Mouse (Mus musculus): ENCODE results near the gene Mgarp. TPM values are rescaled to one million over a fixed set of nuclear protein-coding genes. Genes with fewer than 3 reads are reported as not detected.
A peak's percentile ranks its signal among the peaks of the same experiment; 100 is the strongest.

Mgarp gene
- polyA plus RNA-seq, 1 experiment from 2014 or later = 0.39 TPM

DNA sequence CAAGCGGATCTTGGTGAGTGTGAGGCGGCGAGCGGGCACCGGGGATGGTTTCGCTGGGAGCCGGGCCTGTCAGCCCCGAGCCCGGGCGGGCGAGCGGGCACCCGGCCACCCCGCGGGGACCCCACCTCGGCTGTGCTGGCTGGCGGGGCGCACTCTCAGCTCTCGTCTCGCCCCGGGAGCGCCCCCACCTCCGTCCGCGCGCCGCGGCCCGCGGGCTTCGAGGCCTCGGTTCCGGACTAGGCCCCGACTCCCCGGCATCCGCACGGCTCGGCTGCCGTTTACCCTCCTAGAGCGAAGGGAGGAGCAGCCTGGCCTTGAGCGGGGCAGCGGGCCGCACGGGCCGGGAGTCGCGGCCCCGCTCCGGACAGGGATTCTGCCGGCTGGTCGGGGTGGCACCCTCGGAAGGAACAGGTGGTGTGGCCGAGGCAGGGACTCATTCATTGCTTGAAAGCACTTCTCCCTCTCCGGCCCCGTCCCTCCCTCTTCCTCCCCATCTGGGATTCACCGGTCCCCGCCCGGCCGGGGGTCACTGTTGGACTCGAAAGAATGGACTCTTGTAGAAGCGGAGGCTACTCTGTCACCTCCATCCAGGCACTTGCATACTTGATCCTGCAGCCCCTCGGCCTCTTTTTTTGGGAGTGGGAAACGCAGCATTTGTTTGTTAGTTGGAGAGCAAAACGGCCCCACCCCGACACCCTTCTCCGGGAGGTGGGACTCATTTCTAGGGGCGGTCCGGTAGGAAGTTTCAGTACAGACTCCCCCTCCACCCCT lies 20.0 kb upstream of the Mgarp start:
- H3K4me3 ChIP-seq (ENCODE audit: low read depth, low read length) = peak overlapping the region; percentile 97
- no peaks in the 10 kb centered on the region for H3K27me3 ChIP-seq (ENCODE audit: control insufficient read depth, insufficient read depth, low read depth, low read length)
- 0% methylated on average over 49 of the region's 68 CpGs for WGBS
- peak overlapping the region; percentile 92 for H3K27ac ChIP-seq (ENCODE audit: low read length)
- peak overlapping the region; percentile 77 for H3K4me2 ChIP-seq (ENCODE audit: low read length)
- peaks cover 26% of the 10 kb centered on the region for H3K4me1 ChIP-seq (ENCODE audit: control insufficient read depth, insufficient read depth, low read length)
- H3K9me3 ChIP-seq (replicated peaks; ENCODE audit: control insufficient read depth, low read length, poor library complexity, severe bottlenecking) = no peaks in the 10 kb centered on the region
- no peaks in the 10 kb centered on the region for H3K36me3 ChIP-seq (ENCODE audit: control insufficient read depth, insufficient read depth, low read length)
- ATAC-seq = peak; percentile 69
- H3K9ac ChIP-seq (ENCODE audit: low read depth, low read length) = peak overlapping the region; percentile 96

DNA sequence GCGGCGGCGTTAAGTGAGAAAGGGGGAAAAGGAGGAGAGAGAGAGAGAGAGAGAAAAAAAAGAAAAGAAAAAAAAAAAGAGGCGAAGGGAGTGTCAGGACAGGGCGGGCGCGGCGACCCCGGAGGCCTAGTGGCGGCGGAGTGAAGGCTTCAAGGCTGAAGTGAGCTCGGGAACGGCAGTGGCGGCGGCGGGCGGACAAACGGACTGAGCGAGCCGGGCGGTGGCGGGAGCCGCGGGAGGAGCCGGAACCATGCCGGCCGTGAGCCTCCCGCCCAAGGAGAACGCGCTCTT lies 19.5 kb upstream of the Mgarp start:
- no peaks in the 10 kb centered on the region for H3K27me3 ChIP-seq (ENCODE audit: control insufficient read depth, insufficient read depth, low read depth, low read length)
- H3K27ac ChIP-seq (ENCODE audit: low read length) = peak overlapping the region; percentile 92
- H3K9ac ChIP-seq (ENCODE audit: low read depth, low read length) = peak overlapping the region; percentile 96
- under 1% methylated on average over 30 of the region's 30 CpGs for WGBS
- H3K9me3 ChIP-seq (replicated peaks; ENCODE audit: control insufficient read depth, low read length, poor library complexity, severe bottlenecking) = no peaks in the 10 kb centered on the region
- peak; percentile 70 for ATAC-seq
- peak overlapping the region; percentile 77 for H3K4me2 ChIP-seq (ENCODE audit: low read length)
- peak overlapping the region; percentile 97 for H3K4me3 ChIP-seq (ENCODE audit: low read depth, low read length)
- peaks cover 26% of the 10 kb centered on the region for H3K4me1 ChIP-seq (ENCODE audit: control insufficient read depth, insufficient read depth, low read length)
- H3K36me3 ChIP-seq (ENCODE audit: control insufficient read depth, insufficient read depth, low read length) = no peaks in the 10 kb centered on the region

DNA sequence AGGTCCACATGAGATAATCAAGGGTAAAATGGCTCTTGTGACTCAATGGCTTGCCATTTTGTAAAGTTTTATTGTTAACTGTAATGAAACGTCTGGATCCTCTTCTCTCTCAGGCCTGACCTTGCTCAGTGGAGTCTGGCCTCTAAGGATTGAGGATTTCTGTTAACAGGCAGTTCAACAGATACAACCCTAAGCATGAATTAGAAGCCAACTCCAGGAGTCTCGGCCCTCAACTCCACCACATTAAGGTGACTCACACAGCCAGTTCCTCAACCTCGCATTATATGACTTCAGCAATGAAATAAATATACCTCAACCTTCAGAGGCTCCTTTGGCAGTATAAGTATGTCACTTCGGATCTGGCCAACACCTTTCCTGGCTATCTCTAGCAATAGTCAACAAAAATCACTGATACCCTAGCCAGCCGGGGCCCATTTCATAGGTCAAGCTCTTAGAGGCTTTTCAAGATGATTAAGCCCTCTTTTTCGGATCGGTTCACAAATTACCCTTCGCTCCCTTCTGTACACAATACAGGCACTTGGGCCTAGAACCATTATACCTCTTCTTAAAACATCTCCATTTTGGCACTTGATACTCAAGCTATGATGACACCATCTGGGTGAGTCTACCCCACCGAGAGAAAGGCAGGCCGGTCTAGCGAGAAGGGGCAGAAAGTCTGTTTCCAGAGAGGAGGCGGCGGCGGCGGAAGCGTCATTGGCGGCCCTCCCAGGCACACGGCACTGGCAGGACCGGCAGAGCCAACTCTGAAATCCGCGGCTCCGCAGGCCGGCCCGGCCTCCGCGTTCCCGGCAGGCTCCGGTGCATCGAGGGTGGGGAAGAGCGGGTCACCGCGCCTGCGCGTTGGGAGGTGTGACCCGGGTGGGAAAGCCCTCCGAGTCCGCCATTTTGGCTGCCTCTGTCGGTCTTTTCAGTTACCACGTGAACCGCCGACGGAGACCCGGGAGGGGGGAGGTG lies 18.8 kb upstream of the Mgarp start, which contains the start of gene Naa15:
Naa15 (plus strand) TSS at position 51 of the 975 bp plus-strand sequence.
- H3K4me2 ChIP-seq (ENCODE audit: low read length) = peak within 1 kb of the TSS; percentile 90
- H3K27me3 ChIP-seq (ENCODE audit: control insufficient read depth, insufficient read depth, low read depth, low read length) = no peaks in the 10 kb centered on the region
- H3K9me3 ChIP-seq (replicated peaks; ENCODE audit: control insufficient read depth, low read length, poor library complexity, severe bottlenecking) = no peaks in the 10 kb centered on the region
- WGBS = 5% methylated on average over 43 of the region's 43 CpGs
- H3K36me3 ChIP-seq (ENCODE audit: control insufficient read depth, insufficient read depth, low read length) = no peaks in the 10 kb centered on the region
- peak within 1 kb of the TSS; percentile 92 for H3K27ac ChIP-seq (ENCODE audit: low read length)
- H3K9ac ChIP-seq (ENCODE audit: low read depth, low read length) = peak within 1 kb of the TSS; percentile 96
- peak; percentile 93 for ATAC-seq
- peak within 1 kb of the TSS; percentile 97 for H3K4me3 ChIP-seq (ENCODE audit: low read depth, low read length)
- H3K4me1 ChIP-seq (ENCODE audit: control insufficient read depth, insufficient read depth, low read length) = peaks cover 26% of the 10 kb centered on the region

DNA sequence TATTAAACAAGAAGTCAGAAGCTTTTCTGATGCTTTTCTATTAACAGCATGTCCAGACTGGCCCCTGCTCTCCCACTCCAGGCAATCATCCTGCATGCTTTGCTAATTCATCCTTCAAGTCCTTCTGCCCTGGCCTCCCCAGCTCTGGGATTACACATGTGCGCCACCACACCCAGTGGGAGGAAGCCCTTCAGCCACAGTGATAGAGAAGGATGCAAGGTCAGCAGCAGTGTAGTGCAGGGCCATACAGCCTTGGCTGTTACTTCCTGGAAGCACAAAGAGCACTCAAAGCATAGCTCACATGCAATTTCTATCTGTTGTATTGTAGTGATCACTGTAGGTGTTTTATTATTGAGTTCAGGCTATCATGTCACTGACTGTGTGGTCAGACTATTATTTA lies 16.7 kb upstream of the Mgarp start:
- H3K9me3 ChIP-seq (replicated peaks; ENCODE audit: control insufficient read depth, low read length, poor library complexity, severe bottlenecking) = no peaks in the 10 kb centered on the region
- no peak overlapping the region for H3K9ac ChIP-seq (ENCODE audit: low read depth, low read length)
- 92% methylated on average over 1 of the region's 1 CpGs for WGBS
- no peak overlapping the region for H3K27ac ChIP-seq (ENCODE audit: low read length)
- H3K36me3 ChIP-seq (ENCODE audit: control insufficient read depth, insufficient read depth, low read length) = no peaks in the 10 kb centered on the region
- H3K4me1 ChIP-seq (ENCODE audit: control insufficient read depth, insufficient read depth, low read length) = peaks cover 18% of the 10 kb centered on the region
- no peak for ATAC-seq
- no peak overlapping the region for H3K4me3 ChIP-seq (ENCODE audit: low read depth, low read length)
- no peaks in the 10 kb centered on the region for H3K27me3 ChIP-seq (ENCODE audit: control insufficient read depth, insufficient read depth, low read depth, low read length)
- H3K4me2 ChIP-seq (ENCODE audit: low read length) = no peak overlapping the region

DNA sequence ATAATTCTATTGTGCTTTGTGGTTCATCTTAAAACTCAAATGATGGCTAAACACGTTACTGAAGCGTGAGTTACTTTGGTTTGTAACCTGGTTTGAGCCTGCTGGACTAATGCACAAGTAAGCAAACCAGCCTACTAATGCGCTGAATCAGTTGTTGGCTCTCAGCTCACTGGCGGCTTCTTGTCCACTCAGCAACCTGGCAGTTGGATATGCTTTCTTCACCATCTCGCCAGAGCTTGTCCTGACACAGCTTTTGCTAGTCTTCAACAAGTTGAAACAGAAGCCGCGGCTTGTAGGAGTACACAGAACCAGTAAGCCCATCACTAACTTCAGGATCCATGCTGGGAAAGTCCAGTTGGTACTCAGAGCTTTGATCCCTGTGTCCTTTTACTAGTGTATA lies 15.9 kb upstream of the Mgarp start:
- no peak overlapping the region for H3K9ac ChIP-seq (ENCODE audit: low read depth, low read length)
- no peak for ATAC-seq
- no peak overlapping the region for H3K27ac ChIP-seq (ENCODE audit: low read length)
- no peaks in the 10 kb centered on the region for H3K36me3 ChIP-seq (ENCODE audit: control insufficient read depth, insufficient read depth, low read length)
- WGBS = 94% methylated on average over 7 of the region's 7 CpGs
- no peak overlapping the region for H3K4me2 ChIP-seq (ENCODE audit: low read length)
- no peaks in the 10 kb centered on the region for H3K9me3 ChIP-seq (replicated peaks; ENCODE audit: control insufficient read depth, low read length, poor library complexity, severe bottlenecking)
- H3K4me1 ChIP-seq (ENCODE audit: control insufficient read depth, insufficient read depth, low read length) = peaks cover 19% of the 10 kb centered on the region
- no peak overlapping the region for H3K4me3 ChIP-seq (ENCODE audit: low read depth, low read length)
- no peaks in the 10 kb centered on the region for H3K27me3 ChIP-seq (ENCODE audit: control insufficient read depth, insufficient read depth, low read depth, low read length)

DNA sequence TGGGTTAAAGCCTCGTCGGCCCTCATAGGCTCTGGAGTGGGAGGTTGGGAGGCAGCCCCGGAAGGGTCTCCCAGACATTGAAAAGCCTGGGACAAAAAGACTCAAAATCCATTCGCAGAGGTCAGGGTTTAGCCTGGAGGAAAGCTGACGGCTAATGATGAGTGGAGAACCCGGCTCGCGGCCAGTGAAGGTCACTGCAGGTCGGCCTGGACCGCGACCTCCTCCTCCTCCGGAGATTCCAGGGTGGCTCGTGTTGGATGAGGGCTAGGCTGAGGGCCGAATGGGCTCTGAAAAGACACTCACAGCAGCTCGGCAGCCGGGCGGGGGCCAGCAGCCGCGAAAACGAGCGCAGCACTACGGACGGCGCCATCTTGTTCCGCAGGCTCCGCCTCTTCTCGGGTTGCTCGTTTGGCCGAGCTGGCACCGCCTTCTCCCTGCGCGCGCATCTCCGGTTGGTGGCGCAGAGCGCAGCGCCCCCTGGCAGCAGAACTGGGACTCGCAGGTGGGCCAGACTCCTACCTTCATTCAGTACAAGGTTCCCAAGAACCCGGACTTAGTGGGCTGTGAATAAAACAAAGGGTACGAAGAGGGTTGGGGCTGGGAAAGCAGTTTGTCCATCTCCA lies 12.1 kb upstream of the Mgarp start, which contains the start of gene Ndufc1:
Ndufc1 (minus strand) TSS at position 428 of the 623 bp plus-strand sequence.
- peak; percentile 91 for ATAC-seq
- WGBS = 0% methylated on average over 37 of the region's 40 CpGs
- H3K27ac ChIP-seq (ENCODE audit: low read length) = peak within 1 kb of the TSS; percentile 96

DNA sequence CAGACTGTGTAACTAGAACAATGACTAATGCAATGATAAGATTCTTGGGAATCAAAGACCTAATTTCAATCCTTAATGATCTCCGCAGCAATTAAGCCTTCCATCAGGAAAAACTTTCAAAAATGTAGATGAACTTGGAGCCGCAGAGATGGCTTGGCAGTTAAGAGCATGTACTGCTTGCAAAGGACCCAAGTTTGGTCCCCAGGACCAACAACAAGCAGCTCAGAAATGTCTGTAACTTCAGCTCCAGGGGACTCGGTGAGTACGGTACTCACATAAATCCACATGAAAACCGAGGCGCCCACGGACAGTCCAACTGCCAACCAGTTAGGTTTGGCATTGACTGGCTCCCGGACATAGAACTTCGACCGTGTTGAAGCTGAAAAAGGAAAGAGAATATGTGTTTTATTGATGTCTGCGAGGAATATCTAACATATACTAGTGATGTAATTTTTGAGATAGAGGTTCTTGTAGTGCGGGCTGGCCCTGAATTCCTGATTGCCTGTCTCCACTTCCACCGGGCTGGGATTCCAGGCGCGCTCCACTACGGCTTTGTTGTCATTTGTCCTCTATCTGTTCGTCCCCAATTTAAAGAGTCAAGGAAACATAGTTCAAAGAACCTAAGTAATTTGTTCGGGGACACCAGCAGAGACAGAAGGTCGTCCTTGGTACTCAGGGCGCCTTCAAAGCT lies 11.5 kb upstream of the Mgarp start:
- peak overlapping the region; percentile 88 for H3K4me3 ChIP-seq (ENCODE audit: low read depth, low read length)
- H3K36me3 ChIP-seq (ENCODE audit: control insufficient read depth, insufficient read depth, low read length) = peaks cover 2% of the 10 kb centered on the region
- peak overlapping the region; percentile 96 for H3K27ac ChIP-seq (ENCODE audit: low read length)
- H3K27me3 ChIP-seq (ENCODE audit: control insufficient read depth, insufficient read depth, low read depth, low read length) = no peaks in the 10 kb centered on the region
- peak; percentile 11; the same call in 1 of the 2 replicates for ATAC-seq
- WGBS = 21% methylated on average over 20 of the region's 20 CpGs
- H3K4me1 ChIP-seq (ENCODE audit: control insufficient read depth, insufficient read depth, low read length) = peaks cover 11% of the 10 kb centered on the region
- peak overlapping the region; percentile 97 for H3K9ac ChIP-seq (ENCODE audit: low read depth, low read length)
- H3K4me2 ChIP-seq (ENCODE audit: low read length) = peak overlapping the region; percentile 69
- no peaks in the 10 kb centered on the region for H3K9me3 ChIP-seq (replicated peaks; ENCODE audit: control insufficient read depth, low read length, poor library complexity, severe bottlenecking)

More for the DNA sequence above, 12.1 kb upstream of the Mgarp start, which contains the start of gene Ndufc1:
- Histone ChIP-seq H3K4me2 (ENCODE audit: low read length) (peak within 1 kb of the TSS; percentile 69), H3K36me3 (ENCODE audit: control insufficient read depth, insufficient read depth, low read length) (peaks cover 2% of the 10 kb centered on the region), H3K4me3 (ENCODE audit: low read depth, low read length) (peak within 1 kb of the TSS; percentile 88), H3K27me3 (ENCODE audit: control insufficient read depth, insufficient read depth, low read depth, low read length) (no peaks in the 10 kb centered on the region), H3K9ac (ENCODE audit: low read depth, low read length) (peak within 1 kb of the TSS; percentile 97), H3K9me3 (replicated peaks; ENCODE audit: control insufficient read depth, low read length, poor library complexity, severe bottlenecking) (no peaks in the 10 kb centered on the region), H3K4me1 (ENCODE audit: control insufficient read depth, insufficient read depth, low read length) (peaks cover 11% of the 10 kb centered on the region)

DNA sequence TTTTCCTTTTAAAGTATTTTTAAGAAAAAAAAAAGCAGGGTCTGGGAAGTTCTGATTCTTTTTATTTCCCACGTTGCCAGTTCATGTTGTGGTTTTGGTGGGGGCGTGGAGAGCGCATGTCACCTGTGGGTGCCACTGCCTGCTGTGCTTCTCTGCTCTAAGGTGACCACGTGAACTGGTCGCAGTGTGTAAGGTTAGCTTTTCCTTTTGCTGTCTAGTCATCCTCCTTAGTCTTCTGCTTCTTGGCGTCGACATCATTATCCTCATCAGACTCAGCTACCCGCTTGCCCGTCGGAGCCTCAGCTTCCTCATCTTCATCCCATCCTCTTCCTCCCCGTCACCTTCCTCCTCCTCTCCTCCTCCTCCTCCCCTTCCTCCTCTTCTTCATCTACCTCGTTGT lies 6.1 kb upstream of the Mgarp start:
- H3K4me1 ChIP-seq (ENCODE audit: control insufficient read depth, insufficient read depth, low read length) = peaks cover 4% of the 10 kb centered on the region
- H3K4me2 ChIP-seq (ENCODE audit: low read length) = no peak overlapping the region
- H3K4me3 ChIP-seq (ENCODE audit: low read depth, low read length) = no peak overlapping the region
- H3K27ac ChIP-seq (ENCODE audit: low read length) = no peak overlapping the region
- WGBS = 93% methylated on average over 12 of the region's 12 CpGs
- H3K36me3 ChIP-seq (ENCODE audit: control insufficient read depth, insufficient read depth, low read length) = peaks cover 2% of the 10 kb centered on the region
- no peak for ATAC-seq
- H3K9ac ChIP-seq (ENCODE audit: low read depth, low read length) = no peak overlapping the region
- H3K27me3 ChIP-seq (ENCODE audit: control insufficient read depth, insufficient read depth, low read depth, low read length) = peaks cover 4% of the 10 kb centered on the region
- H3K9me3 ChIP-seq (replicated peaks; ENCODE audit: control insufficient read depth, low read length, poor library complexity, severe bottlenecking) = no peaks in the 10 kb centered on the region
